Mouse (Mus musculus) yolk sac, embryonic 10.5 days (tissue): Measurements from ENCODE around the gene Krtap1-5.

Experiments
- DNase-seq: peaks from one replicate; pipeline ENCODE4 v3.0.0-alpha.2; 2017; ENCODE audit warnings: low spot score

Gene Krtap1-5

GRCm38 (mm10) chr11:99547892-99548291, 32.9 kb downstream of the Krtap1-5 start:
- DNase-seq, result no peak

GRCm38 (mm10) chr11:99539721-99540120, 41.1 kb downstream of the Krtap1-5 start:
- no peak for DNase-seq
